Mouse (Mus musculus): ENCODE data around the gene Ucn3. TPM values are rescaled to one million over a fixed set of nuclear protein-coding genes. Genes with fewer than 3 reads are reported as not detected.

Ucn3 gene
- not detected in 2 replicates for polyA plus RNA-seq (2011; ENCODE audit: insufficient read depth, insufficient read length, low read depth, missing spikeins)

- TF ChIP-seq POLR2A (IDR thresholded peaks at IDR 0.05; ENCODE audit: insufficient read depth, low read length), result no peak
- TF ChIP-seq EP300 (IDR thresholded peaks at IDR 0.05; ENCODE audit: insufficient read depth, low read depth, low read length), result no peak
- no peak for TF ChIP-seq CTCF (IDR thresholded peaks at IDR 0.05; ENCODE audit: low read depth, low read length)
- H3K9me3 ChIP-seq (replicated peaks; ENCODE audit: control insufficient read depth, insufficient read depth, low read length, poor library complexity, severe bottlenecking), result no peaks in the 10 kb centered on the region
- no peak within 1 kb of the TSS for H3K27ac ChIP-seq (ENCODE audit: insufficient read depth, low read length)
- H3K9ac ChIP-seq (ENCODE audit: low read depth, poor library complexity, severe bottlenecking), result no peak within 1 kb of the TSS
- no peak within 1 kb of the TSS for H3K4me3 ChIP-seq (ENCODE audit: low read depth, low read length)
- no peaks in the 10 kb centered on the region for H3K36me3 ChIP-seq (ENCODE audit: control insufficient read depth, insufficient read depth, low read length, poor library complexity, severe bottlenecking)
- H3K4me1 ChIP-seq (ENCODE audit: control insufficient read depth, insufficient read depth, low read length), result no peaks in the 10 kb centered on the region
- no peaks in the 10 kb centered on the region; the same call in 1 of the 2 replicates for H3K27me3 ChIP-seq (ENCODE audit: control insufficient read depth, insufficient read depth, low read length, poor library complexity, severe bottlenecking)
Measured at GRCm38 (mm10) chr13:3945249-3945648, at the start of gene Ucn3. TSS of gene Ucn3 (minus strand) at chr13:3945349.

GRCm38 (mm10) chr13:3992081-3992480 lies 46.9 kb upstream of the Ucn3 start:
- no peak overlapping the region for H3K27ac ChIP-seq (ENCODE audit: insufficient read depth, low read length)
- H3K9me3 ChIP-seq (replicated peaks; ENCODE audit: control insufficient read depth, insufficient read depth, low read length, poor library complexity, severe bottlenecking), result no peaks in the 10 kb centered on the region
- H3K27me3 ChIP-seq (ENCODE audit: control insufficient read depth, insufficient read depth, low read length, poor library complexity, severe bottlenecking), result no peaks in the 10 kb centered on the region
- H3K4me3 ChIP-seq (ENCODE audit: low read depth, low read length), result no peak overlapping the region
- H3K4me1 ChIP-seq (ENCODE audit: control insufficient read depth, insufficient read depth, low read length), result no peaks in the 10 kb centered on the region
- no peak overlapping the region for H3K9ac ChIP-seq (ENCODE audit: low read depth, poor library complexity, severe bottlenecking)
- TF ChIP-seq POLR2A (IDR thresholded peaks at IDR 0.05; ENCODE audit: insufficient read depth, low read length) (no peak), EP300 (IDR thresholded peaks at IDR 0.05; ENCODE audit: insufficient read depth, low read depth, low read length) (no peak), CTCF (IDR thresholded peaks at IDR 0.05; ENCODE audit: low read depth, low read length) (no peak)
- no peaks in the 10 kb centered on the region for H3K36me3 ChIP-seq (ENCODE audit: control insufficient read depth, insufficient read depth, low read length, poor library complexity, severe bottlenecking)

GRCm38 (mm10) chr13:3968849-3969248 lies 23.7 kb upstream of the Ucn3 start:
- H3K9me3 ChIP-seq (replicated peaks; ENCODE audit: control insufficient read depth, insufficient read depth, low read length, poor library complexity, severe bottlenecking), result no peaks in the 10 kb centered on the region
- TF ChIP-seq EP300 (IDR thresholded peaks at IDR 0.05; ENCODE audit: insufficient read depth, low read depth, low read length), result no peak
- TF ChIP-seq CTCF (IDR thresholded peaks at IDR 0.05; ENCODE audit: low read depth, low read length), result no peak
- no peak for TF ChIP-seq POLR2A (IDR thresholded peaks at IDR 0.05; ENCODE audit: insufficient read depth, low read length)
- H3K4me1 ChIP-seq (ENCODE audit: control insufficient read depth, insufficient read depth, low read length), result no peaks in the 10 kb centered on the region
- no peak overlapping the region for H3K4me3 ChIP-seq (ENCODE audit: low read depth, low read length)
- H3K9ac ChIP-seq (ENCODE audit: low read depth, poor library complexity, severe bottlenecking), result no peak overlapping the region
- H3K27ac ChIP-seq (ENCODE audit: insufficient read depth, low read length), result no peak overlapping the region
- no peaks in the 10 kb centered on the region for H3K36me3 ChIP-seq (ENCODE audit: control insufficient read depth, insufficient read depth, low read length, poor library complexity, severe bottlenecking)
- no peaks in the 10 kb centered on the region for H3K27me3 ChIP-seq (ENCODE audit: control insufficient read depth, insufficient read depth, low read length, poor library complexity, severe bottlenecking)

- no peak overlapping the region for H3K27ac ChIP-seq (ENCODE audit: insufficient read depth, low read length)
- H3K36me3 ChIP-seq (ENCODE audit: control insufficient read depth, insufficient read depth, low read length, poor library complexity, severe bottlenecking), result no peaks in the 10 kb centered on the region
- TF ChIP-seq POLR2A (IDR thresholded peaks at IDR 0.05; ENCODE audit: insufficient read depth, low read length) (no peak), EP300 (IDR thresholded peaks at IDR 0.05; ENCODE audit: insufficient read depth, low read depth, low read length) (no peak), CTCF (IDR thresholded peaks at IDR 0.05; ENCODE audit: low read depth, low read length) (peak; percentile 32)
- H3K4me1 ChIP-seq (ENCODE audit: control insufficient read depth, insufficient read depth, low read length), result no peaks in the 10 kb centered on the region
- no peak overlapping the region for H3K4me3 ChIP-seq (ENCODE audit: low read depth, low read length)
- no peaks in the 10 kb centered on the region; the same call in 1 of the 2 replicates for H3K27me3 ChIP-seq (ENCODE audit: control insufficient read depth, insufficient read depth, low read length, poor library complexity, severe bottlenecking)
- H3K9ac ChIP-seq (ENCODE audit: low read depth, poor library complexity, severe bottlenecking), result no peak overlapping the region
- no peaks in the 10 kb centered on the region for H3K9me3 ChIP-seq (replicated peaks; ENCODE audit: control insufficient read depth, insufficient read depth, low read length, poor library complexity, severe bottlenecking)
Measured at GRCm38 (mm10) chr13:3951198-3951914, 6.2 kb upstream of the Ucn3 start.

- H3K27ac ChIP-seq (ENCODE audit: insufficient read depth, low read length), result no peak overlapping the region
- H3K9me3 ChIP-seq (replicated peaks; ENCODE audit: control insufficient read depth, insufficient read depth, low read length, poor library complexity, severe bottlenecking), result no peaks in the 10 kb centered on the region
- TF ChIP-seq CTCF (IDR thresholded peaks at IDR 0.05; ENCODE audit: low read depth, low read length), result no peak
- no peak for TF ChIP-seq POLR2A (IDR thresholded peaks at IDR 0.05; ENCODE audit: insufficient read depth, low read length)
- TF ChIP-seq EP300 (IDR thresholded peaks at IDR 0.05; ENCODE audit: insufficient read depth, low read depth, low read length), result no peak
- H3K4me3 ChIP-seq (ENCODE audit: low read depth, low read length), result no peak overlapping the region
- H3K9ac ChIP-seq (ENCODE audit: low read depth, poor library complexity, severe bottlenecking), result no peak overlapping the region
- H3K36me3 ChIP-seq (ENCODE audit: control insufficient read depth, insufficient read depth, low read length, poor library complexity, severe bottlenecking), result no peaks in the 10 kb centered on the region
- H3K4me1 ChIP-seq (ENCODE audit: control insufficient read depth, insufficient read depth, low read length), result no peaks in the 10 kb centered on the region
- H3K27me3 ChIP-seq (ENCODE audit: control insufficient read depth, insufficient read depth, low read length, poor library complexity, severe bottlenecking), result no peaks in the 10 kb centered on the region; the same call in 1 of the 2 replicates
Measured at GRCm38 (mm10) chr13:3949477-3949876, 4.3 kb upstream of the Ucn3 start.

- Histone ChIP-seq H3K4me3 (ENCODE audit: low read depth, low read length) (no peak overlapping the region), H3K4me1 (ENCODE audit: control insufficient read depth, insufficient read depth, low read length) (no peaks in the 10 kb centered on the region), H3K27me3 (ENCODE audit: control insufficient read depth, insufficient read depth, low read length, poor library complexity, severe bottlenecking) (no peaks in the 10 kb centered on the region; the same call in 1 of the 2 replicates), H3K27ac (ENCODE audit: insufficient read depth, low read length) (no peak overlapping the region), H3K36me3 (ENCODE audit: control insufficient read depth, insufficient read depth, low read length, poor library complexity, severe bottlenecking) (no peaks in the 10 kb centered on the region), H3K9ac (ENCODE audit: low read depth, poor library complexity, severe bottlenecking) (no peak overlapping the region), H3K9me3 (replicated peaks; ENCODE audit: control insufficient read depth, insufficient read depth, low read length, poor library complexity, severe bottlenecking) (no peaks in the 10 kb centered on the region)
- TF ChIP-seq EP300 (IDR thresholded peaks at IDR 0.05; ENCODE audit: insufficient read depth, low read depth, low read length), result no peak
- no peak for TF ChIP-seq CTCF (IDR thresholded peaks at IDR 0.05; ENCODE audit: low read depth, low read length)
- TF ChIP-seq POLR2A (IDR thresholded peaks at IDR 0.05; ENCODE audit: insufficient read depth, low read length), result no peak
Measured at GRCm38 (mm10) chr13:3947267-3947666, 2.1 kb upstream of the Ucn3 start.
